Mouse (Mus musculus) Patski (cell line): ENCODE results near the gene Smndc1. TPM values are rescaled to one million over a fixed set of nuclear protein-coding genes. Genes with fewer than 3 reads are reported as not detected.

ENCODE experiments used
- ATAC-seq: fragments of 100-300 bp; one replicate; pipeline ENCODE4 v1.8.0; 2021
- CTCF ChIA-PET: fragments of 350-600 bp; sonication (Branson Sonifier 250); formaldehyde crosslinking; loops from one replicate; lab custom pipeline; 2022; ENCODE audit warnings: inconsistent platforms; lab: Charles Lee
- POLR2A ChIA-PET: fragments of 350-600 bp; sonication (Branson Sonifier 250); formaldehyde crosslinking; loops from one replicate; lab custom pipeline; 2022; ENCODE audit warnings: antibody characterized with exemption, inconsistent platforms; lab: Charles Lee
- DNase-seq: peaks from one replicate; pipeline ENCODE4 v3.0.0-alpha.2; 2011; ENCODE audit warnings: low read depth, low spot score
- H3K27me3 ChIP-seq: fragments of 371-371 bp; one replicate; pipeline ENCODE4 v1.5.1; 2021
- CTCF ChIP-seq: fragments of 100-300 bp; IDR thresholded peaks from one replicate; pipeline ENCODE4 v1.5.1; 2021
- in situ Hi-C: fragments of 300-500 bp; cut with MboI; formaldehyde crosslinking; loops from 3 replicates; pipeline ENCODE4 v1.11.1; 2018; ENCODE audit warnings: low pct_unique_long_range_greater_than_20kb, mixed read lengths
- polyA plus RNA-seq: library from polyadenylated mRNA; unstranded; gene quantifications from one replicate; pipeline ENCODE4 v1.2.3, GENCODE M21; 2021

Gene Smndc1
- polyA plus RNA-seq, 1 experiment from 2014 or later: 59.3 TPM

GRCm38 (mm10) chr19:53375299-53375698 is 15.1 kb downstream of the Smndc1 start:
- no peak for DNase-seq
- peak; percentile 9 for ATAC-seq
- TF ChIP-seq CTCF: no peak
- ChIA-PET CTCF (interaction anchor here (1.0 kb wide), 3 partner anchors 37 to 127 kb away, joined by 3 read pairs; no protein-coding TSS in a partner anchor), POLR2A (interaction anchor here (0.9 to 1.1 kb wide), 2 partner anchors 9 to 37 kb away, joined by 3 read pairs; no protein-coding TSS in a partner anchor)
- no peaks in the 10 kb centered on the region for H3K27me3 ChIP-seq
- in situ Hi-C loops: loop anchor here (25.0 kb wide), 2 partner anchors 387 to 562 kb away; partner anchors contain the start of genes Bbip1 and Shoc2

GRCm38 (mm10) chr19:53373570-53373969 is 16.8 kb downstream of the Smndc1 start:
- CTCF ChIA-PET: no interaction called here
- in situ Hi-C loops: loop anchor here (5.0 to 25.0 kb wide), 2 partner anchors 41 to 361 kb away; no protein-coding TSS in a partner anchor
- POLR2A ChIA-PET: interaction anchor here (0.6 to 0.7 kb wide), 4 partner anchors 53 to 402 kb away, joined by 3 to 10 read pairs (median 6); no protein-coding TSS in a partner anchor

GRCm38 (mm10) chr19:53371666-53372065 is 18.7 kb downstream of the Smndc1 start, which contains the start of gene Gm10197:
Gene Gm10197, minus strand, starts transcription at chr19:53371766.
- no peaks in the 10 kb centered on the region for H3K27me3 ChIP-seq
- TF ChIP-seq CTCF: no peak
- in situ Hi-C loops: loop anchor here (5.0 to 25.0 kb wide), 2 partner anchors 39 to 359 kb away; no protein-coding TSS in a partner anchor
- POLR2A ChIA-PET: interaction anchor here (0.6 kb wide), 1 partner anchor 149 kb away, joined by 3 read pairs; no protein-coding TSS in a partner anchor
- ATAC-seq: no peak
- no peak for DNase-seq
- CTCF ChIA-PET: interaction anchor here (1.2 kb wide), 1 partner anchor 364 kb away, joined by 5 read pairs; no protein-coding TSS in a partner anchor

More at GRCm38 (mm10) chr19:53373570-53373969, 16.8 kb downstream of the Smndc1 start:
- no peaks in the 10 kb centered on the region for H3K27me3 ChIP-seq
- TF ChIP-seq CTCF: no peak
- ATAC-seq (no peak), DNase-seq (no peak)

DNA sequence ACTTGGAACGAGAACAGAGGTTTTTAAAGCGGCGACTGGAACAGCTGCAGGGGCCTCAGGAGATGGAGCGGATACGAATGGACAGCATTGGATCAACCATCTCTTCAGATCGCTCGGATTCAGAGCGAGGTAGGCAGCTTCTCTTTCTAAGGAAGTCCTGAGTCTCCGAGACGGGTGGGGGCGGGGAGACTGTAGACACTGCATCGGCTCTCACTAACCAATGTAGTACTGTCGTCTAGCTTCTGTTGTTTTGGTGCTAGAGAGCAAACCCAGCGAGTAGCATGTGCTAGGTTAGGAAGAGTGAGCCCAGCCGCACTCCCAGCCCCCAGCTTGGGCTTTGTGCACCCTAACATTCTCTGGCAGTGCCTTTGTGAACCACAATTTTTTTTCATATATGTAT is 20.1 kb downstream of the Smndc1 start:
- POLR2A ChIA-PET: interaction anchor here (0.7 to 1.3 kb wide), 4 partner anchors 10 to 40 kb away, joined by 3 to 6 read pairs (median 4); no protein-coding TSS in a partner anchor
- peak; percentile 68 for ATAC-seq
- TF ChIP-seq CTCF: no peak
- in situ Hi-C loops: loop anchor here (5.0 to 25.0 kb wide), 2 partner anchors 38 to 358 kb away; no protein-coding TSS in a partner anchor
- H3K27me3 ChIP-seq: no peaks in the 10 kb centered on the region
- no peak for DNase-seq
- CTCF ChIA-PET: interaction anchor here (0.8 to 3.6 kb wide), 10 partner anchors 10 to 362 kb away, joined by 3 to 20 read pairs (median 4); no protein-coding TSS in a partner anchor

- ATAC-seq (peak; percentile 68), DNase-seq (no peak)
- in situ Hi-C loops: loop anchor here (5.0 to 25.0 kb wide), 2 partner anchors 37 to 357 kb away; no protein-coding TSS in a partner anchor
- ChIA-PET CTCF (interaction anchor here (0.7 to 3.6 kb wide), 14 partner anchors 10 to 255 kb away, joined by 3 to 20 read pairs (median 3); no protein-coding TSS in a partner anchor), POLR2A (interaction anchor here (0.7 to 1.3 kb wide), 5 partner anchors 11 to 44 kb away, joined by 3 to 6 read pairs (median 3); no protein-coding TSS in a partner anchor)
- TF ChIP-seq CTCF: peak; percentile 88
- no peaks in the 10 kb centered on the region for H3K27me3 ChIP-seq
Observed at GRCm38 (mm10) chr19:53369469-53370043, 20.8 kb downstream of the Smndc1 start.

DNA sequence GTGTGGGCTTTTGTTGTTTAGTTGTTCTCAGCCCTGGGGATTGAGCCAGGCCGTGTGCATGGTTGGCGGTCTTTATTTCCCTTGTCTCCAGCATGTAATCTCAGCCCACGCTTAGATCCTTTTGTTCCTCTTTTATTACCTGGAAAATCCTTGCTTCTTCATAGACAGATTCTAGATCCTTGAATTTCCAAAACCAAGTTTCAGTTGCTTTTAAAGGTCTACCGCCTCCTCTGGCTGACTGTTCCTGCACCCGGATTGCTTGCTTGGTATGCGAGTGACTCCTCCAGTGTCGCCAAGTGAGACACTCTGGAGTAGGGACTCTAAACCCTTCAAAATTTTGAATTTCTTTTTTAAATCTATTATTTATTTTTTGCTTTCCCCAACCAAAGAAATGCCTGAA is 23.5 kb downstream of the Smndc1 start:
- no peak for ATAC-seq
- no peak for TF ChIP-seq CTCF
- ChIA-PET CTCF (interaction anchor here (1.1 kb wide), 1 partner anchor 27 kb away, joined by 3 read pairs; no protein-coding TSS in a partner anchor), POLR2A (interaction anchor here (0.8 to 1.6 kb wide), 3 partner anchors 9 to 92 kb away, joined by 3 to 9 read pairs (median 3); partner anchors contain the start of gene Mxi1)
- H3K27me3 ChIP-seq: no peaks in the 10 kb centered on the region
- in situ Hi-C loops: loop anchor here (25.0 kb wide), 1 partner anchor 355 kb away; no protein-coding TSS in a partner anchor
- DNase-seq: no peak

GRCm38 (mm10) chr19:53366057-53366775 is 24.2 kb downstream of the Smndc1 start:
- no peak for DNase-seq
- ATAC-seq: no peak
- no peaks in the 10 kb centered on the region for H3K27me3 ChIP-seq
- ChIA-PET POLR2A (interaction anchor here (0.8 to 1.6 kb wide), 3 partner anchors 9 to 92 kb away, joined by 3 to 9 read pairs (median 3); partner anchors contain the start of gene Mxi1), CTCF (interaction anchor here (0.9 to 1.4 kb wide), 4 partner anchors 12 to 36 kb away, joined by 3 read pairs; no protein-coding TSS in a partner anchor)
- in situ Hi-C loops: loop anchor here (25.0 kb wide), 1 partner anchor 354 kb away; no protein-coding TSS in a partner anchor
- no peak for TF ChIP-seq CTCF

DNA sequence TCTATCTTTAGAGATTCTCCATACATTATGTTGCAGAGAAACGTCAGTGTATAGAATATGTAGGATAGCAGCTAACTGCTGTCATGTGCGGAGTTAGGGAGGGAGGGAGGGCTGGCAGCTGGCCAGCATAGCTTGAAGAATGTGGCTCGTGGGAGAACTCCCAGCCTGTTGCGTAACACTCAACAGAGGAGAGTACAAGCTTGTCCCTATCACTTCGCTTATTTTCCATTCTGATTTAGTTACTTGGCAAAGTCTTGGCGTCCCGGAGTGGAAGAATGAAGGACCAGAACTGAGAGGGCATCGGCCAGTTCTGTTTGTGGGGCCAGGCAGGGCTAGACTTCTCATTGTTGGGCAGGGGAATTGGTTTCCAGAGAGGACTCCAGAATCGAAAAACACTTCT is 25.4 kb downstream of the Smndc1 start:
- ChIA-PET POLR2A (interaction anchor here (0.6 to 1.6 kb wide), 2 partner anchors 17 to 54 kb away, joined by 5 to 9 read pairs; partner anchors contain the start of gene Mxi1), CTCF (interaction anchor here (0.9 to 1.4 kb wide), 5 partner anchors 11 to 117 kb away, joined by 3 to 4 read pairs (median 3); no protein-coding TSS in a partner anchor)
- peak; percentile 40 for ATAC-seq

GRCm38 (mm10) chr19:53364551-53364950 is 25.8 kb downstream of the Smndc1 start:
- in situ Hi-C loops: loop anchor here (5.0 to 25.0 kb wide), 2 partner anchors 117 to 352 kb away; no protein-coding TSS in a partner anchor
- ATAC-seq: no peak
- DNase-seq: no peak
- no peaks in the 10 kb centered on the region for H3K27me3 ChIP-seq
- CTCF ChIA-PET: interaction anchor here (1.2 kb wide), 2 partner anchors 11 to 117 kb away, joined by 4 read pairs; no protein-coding TSS in a partner anchor
- POLR2A ChIA-PET: interaction anchor here (0.6 to 1.4 kb wide), 2 partner anchors 16 to 54 kb away, joined by 5 to 6 read pairs; partner anchors contain the start of gene Mxi1
- TF ChIP-seq CTCF: no peak

More for the DNA sequence above, 25.4 kb downstream of the Smndc1 start:
- peak; percentile 38 for DNase-seq
- in situ Hi-C loops: loop anchor here (5.0 to 25.0 kb wide), 2 partner anchors 118 to 353 kb away; no protein-coding TSS in a partner anchor
- no peak for TF ChIP-seq CTCF
- H3K27me3 ChIP-seq: no peaks in the 10 kb centered on the region
